ENCODE assay signal across 8 mouse cellular contexts in genomic region chr6:87043131-87043516, GRCm38 (mm10). TPM values are rescaled to one million over a fixed set of nuclear protein-coding genes. Genes with fewer than 3 reads are reported as not detected.
DNase-seq lines count a peak whose midpoint lies in the region; ATAC-seq and TF ChIP-seq lines count a peak whose summit lies in the region.

No protein-coding gene starts in this region.

- intact Hi-C loops in left cerebral cortex, postnatal 25 days (cut with DNase I) = no loop called here

- H3K4me2 ChIP-seq in liver, embryonic 11.5 days = peak overlapping the region; percentile 66
- H3K4me2 ChIP-seq in stomach, postnatal 0 days (replicated peaks; ENCODE audit: low read depth) = peak overlapping the region; percentile 77

- TF ChIP-seq POLR2A in testis, adult 2 months (IDR thresholded peaks at IDR 0.05; ENCODE audit: control insufficient read depth, low read depth, low read length) = no peak

- no peaks in the 10 kb centered on the region for H3K9me3 ChIP-seq in liver, embryonic 11.5 days (ENCODE audit: control insufficient read depth, low read length)
- no peaks in the 10 kb centered on the region for H3K9me3 ChIP-seq in stomach, postnatal 0 days (ENCODE audit: control insufficient read depth, low read length)

- peaks cover 6% of the 10 kb centered on the region; the same call in 1 of the 2 replicates for H3K4me1 ChIP-seq in testis, adult 2 months (ENCODE audit: control insufficient read depth, insufficient read depth, low read length)
- peaks cover 18% of the 10 kb centered on the region for H3K4me1 ChIP-seq in liver, embryonic 11.5 days (replicated peaks; ENCODE audit: control insufficient read depth, insufficient read depth, low read length)
- H3K4me1 ChIP-seq in stomach, postnatal 0 days (replicated peaks; ENCODE audit: control insufficient read depth, insufficient read depth) = 0 out of 2 replicates have a peak, but pooled peaks cover 2% of the 10 kb centered on the region

- no peak for TF ChIP-seq EP300 in stomach, postnatal 0 days (optimal IDR thresholded peaks at IDR 0.05)

- H3K9ac ChIP-seq in liver, embryonic 11.5 days (ENCODE audit: low read depth, low read length) = peak overlapping the region; percentile 86
- peak overlapping the region; percentile 92 for H3K9ac ChIP-seq in stomach, postnatal 0 days (ENCODE audit: low read length)

- peak overlapping the region; percentile 96 for H3K4me3 ChIP-seq in testis, adult 2 months (ENCODE audit: control insufficient read depth, low read depth, low read length)
- peak overlapping the region; percentile 90 for H3K4me3 ChIP-seq in liver, embryonic 11.5 days (ENCODE audit: low read depth, low read length)
- H3K4me3 ChIP-seq in stomach, postnatal 0 days (ENCODE audit: low read depth, low read length) = peak overlapping the region; percentile 86

- peaks cover under 1% of the 10 kb centered on the region for H3K36me3 ChIP-seq in testis, adult 2 months (ENCODE audit: control insufficient read depth, insufficient read depth, low read length)
- peaks cover 3% of the 10 kb centered on the region; the same call in 1 of the 2 replicates for H3K36me3 ChIP-seq in liver, embryonic 11.5 days (ENCODE audit: control insufficient read depth, insufficient read depth, low read length)
- H3K36me3 ChIP-seq in stomach, postnatal 0 days (ENCODE audit: control insufficient read depth, insufficient read depth, low read length) = 0 out of 2 replicates have a peak, but pooled peaks cover 1% of the 10 kb centered on the region

- TF ChIP-seq CTCF in testis, adult 2 months (IDR thresholded peaks at IDR 0.05; ENCODE audit: control insufficient read depth, insufficient read depth, insufficient replicate concordance, low read depth, low read length) = no peak
- no peak for TF ChIP-seq CTCF in stomach, postnatal 0 days (IDR thresholded peaks at IDR 0.05; ENCODE audit: low read depth)

- peak; percentile 37 for DNase-seq in embryo, embryonic 10.5 days (ENCODE audit: low spot score)
- no peak for DNase-seq in embryo, embryonic 10 days (ENCODE audit: low spot score)
- DNase-seq in testis, postnatal 10 days (ENCODE audit: low spot score) = no peak
- no peak for DNase-seq in liver, embryonic 11.5 days (ENCODE audit: low spot score)
- no peak for DNase-seq in stomach, postnatal 0 days (ENCODE audit: low spot score)
- DNase-seq in left cerebral cortex, postnatal 25 days (ENCODE audit: low spot score in 2 of 2) = no peak
- DNase-seq in kidney, postnatal 36 days = no peak

- H3K27me3 ChIP-seq in testis, adult 2 months (ENCODE audit: control insufficient read depth, insufficient read depth, low read length) = no peaks in the 10 kb centered on the region
- H3K27me3 ChIP-seq in liver, embryonic 11.5 days (replicated peaks; ENCODE audit: control insufficient read depth, insufficient read depth, low read length) = no peaks in the 10 kb centered on the region
- H3K27me3 ChIP-seq in stomach, postnatal 0 days (ENCODE audit: control insufficient read depth, insufficient read depth, low read length) = no peaks in the 10 kb centered on the region

- under 1% methylated on average over 9 of the region's 9 CpGs for WGBS in liver, embryonic 11.5 days
- under 1% methylated on average over 9 of the region's 9 CpGs for WGBS in stomach, postnatal 0 days

- peak overlapping the region; percentile 97 for H3K27ac ChIP-seq in testis, adult 2 months (ENCODE audit: control insufficient read depth, insufficient read depth, low read depth, low read length)
- peak overlapping the region; percentile 100 for H3K27ac ChIP-seq in liver, embryonic 11.5 days (ENCODE audit: low read depth, low read length)
- H3K27ac ChIP-seq in stomach, postnatal 0 days (replicated peaks) = peak overlapping the region; percentile 99

- ATAC-seq in liver, embryonic 11.5 days (replicated peaks; ENCODE audit: low FRiP score) = peak; percentile 36
- 0 out of 2 replicates have a peak, but pooled peaks have one; percentile 1 for ATAC-seq in stomach, postnatal 0 days (ENCODE audit: low FRiP score, low TSS enrichment)

RNA-seq across cellular contexts. Expression of gene Gfpt1, which starts 0.5 kb away (rescaled TPM):
- polyA plus RNA-seq in testis, adult 2 months (2012; rRNA removed) = 31.8 and 37.7 TPM in 2 replicates
- 15.8 and 18.3 TPM in 2 replicates for polyA plus RNA-seq in liver, embryonic 11.5 days (2014; fragmentation: Nextera tagmentation; extraction: Ambion mirVana)
- 14.5 and 17.4 TPM in 2 replicates for polyA plus RNA-seq in stomach, postnatal 0 days (2015; fragmentation: Nextera tagmentation; extraction: Ambion mirVana)
- 10 to 100 TPM; 53.6 to 56.9 TPM for total RNA-seq in left cerebral cortex, postnatal 25 days (2021)

RNA-seq across cellular contexts. Expression of gene Nfu1, which starts 34.1 kb away (rescaled TPM):
- 119 and 141 TPM in 2 replicates for polyA plus RNA-seq in testis, adult 2 months (2012; rRNA removed)
- 92.4 and 105 TPM in 2 replicates for polyA plus RNA-seq in liver, embryonic 11.5 days (2014; fragmentation: Nextera tagmentation; extraction: Ambion mirVana)
- polyA plus RNA-seq in stomach, postnatal 0 days (2015; fragmentation: Nextera tagmentation; extraction: Ambion mirVana) = 76.6 and 80.9 TPM in 2 replicates
- total RNA-seq in left cerebral cortex, postnatal 25 days (2021) = 10 to 100 TPM; 54.4 to 58.0 TPM
